Mouse (Mus musculus): ENCODE results near the gene Papss1. TPM values are rescaled to one million over a fixed set of nuclear protein-coding genes. Genes with fewer than 3 reads are reported as not detected.
"Not testable (repeated sequence)": the region's sequence is repeated elsewhere in the genome, so short reads cannot be mapped to it uniquely, and the experiment has no call there.

Papss1 gene
- polyA plus RNA-seq (2015; fragmentation: Nextera tagmentation; extraction: Ambion mirVana), result 101 TPM in 2 replicates

- H3K9me3 ChIP-seq, result no peaks in the 10 kb centered on the region
- peaks cover 9% of the 10 kb centered on the region; the same call in 1 of the 2 replicates for H3K36me3 ChIP-seq
- peak within 1 kb of the TSS; percentile 90 for H3K27ac ChIP-seq
- no peaks in the 10 kb centered on the region for H3K27me3 ChIP-seq
- ATAC-seq, result peak; percentile 99
- under 1% methylated on average over 69 of the region's 73 CpGs for WGBS
- H3K4me2 ChIP-seq (replicated peaks), result peak within 1 kb of the TSS; percentile 60
- peaks cover 18% of the 10 kb centered on the region for H3K4me1 ChIP-seq (replicated peaks)
- peak within 1 kb of the TSS; percentile 66 for H3K4me3 ChIP-seq (replicated peaks)
- H3K9ac ChIP-seq (replicated peaks), result peak within 1 kb of the TSS; percentile 82
Measured at GRCm38 (mm10) chr3:131564430-131565256, at the start of gene Papss1. Gene Papss1, plus strand, starts transcription at chr3:131564768.

- 85% methylated on average over 7 of the region's 7 CpGs for WGBS
- no peaks in the 10 kb centered on the region for H3K9me3 ChIP-seq
- no peak overlapping the region for H3K9ac ChIP-seq (replicated peaks)
- H3K4me2 ChIP-seq (replicated peaks), result no peak overlapping the region
- no peak overlapping the region for H3K4me3 ChIP-seq (replicated peaks)
- no peaks in the 10 kb centered on the region for H3K27me3 ChIP-seq
- H3K4me1 ChIP-seq (replicated peaks), result no peaks in the 10 kb centered on the region
- no peak for ATAC-seq
- no peaks in the 10 kb centered on the region for H3K36me3 ChIP-seq
- H3K27ac ChIP-seq, result no peak overlapping the region
Measured at GRCm38 (mm10) chr3:131516332-131516999, 48.1 kb upstream of the Papss1 start.

- WGBS, result 74% methylated on average over 6 of the region's 6 CpGs
- H3K4me3 ChIP-seq (replicated peaks), result no peak overlapping the region
- H3K4me2 ChIP-seq (replicated peaks), result no peak overlapping the region
- ATAC-seq, result no peak
- H3K9me3 ChIP-seq, result no peaks in the 10 kb centered on the region
- H3K36me3 ChIP-seq, result no peaks in the 10 kb centered on the region
- H3K27ac ChIP-seq, result no peak overlapping the region
- no peaks in the 10 kb centered on the region for H3K4me1 ChIP-seq (replicated peaks)
- no peaks in the 10 kb centered on the region for H3K27me3 ChIP-seq
- H3K9ac ChIP-seq (replicated peaks), result no peak overlapping the region
Measured at GRCm38 (mm10) chr3:131517756-131518155, 46.8 kb upstream of the Papss1 start.

- no peak for ATAC-seq
- Histone ChIP-seq H3K27ac (no peak overlapping the region), H3K4me1 (replicated peaks) (no peaks in the 10 kb centered on the region), H3K9ac (replicated peaks) (no peak overlapping the region), H3K9me3 (no peaks in the 10 kb centered on the region), H3K36me3 (no peaks in the 10 kb centered on the region), H3K4me3 (replicated peaks) (no peak overlapping the region), H3K4me2 (replicated peaks) (no peak overlapping the region), H3K27me3 (no peaks in the 10 kb centered on the region)
- WGBS, result 63% methylated on average over 4 of the region's 4 CpGs
Measured at GRCm38 (mm10) chr3:131521206-131521605, 43.4 kb upstream of the Papss1 start.

- Histone ChIP-seq H3K27ac (no peak overlapping the region), H3K9me3 (no peaks in the 10 kb centered on the region), H3K4me2 (replicated peaks) (no peak overlapping the region), H3K4me1 (replicated peaks) (no peaks in the 10 kb centered on the region), H3K36me3 (no peaks in the 10 kb centered on the region), H3K27me3 (no peaks in the 10 kb centered on the region), H3K4me3 (replicated peaks) (no peak overlapping the region), H3K9ac (replicated peaks) (no peak overlapping the region)
- no peak for ATAC-seq
- WGBS, result 85% methylated on average over 7 of the region's 7 CpGs
Measured at GRCm38 (mm10) chr3:131522243-131522642, 42.3 kb upstream of the Papss1 start.

- Histone ChIP-seq H3K27me3 (no peaks in the 10 kb centered on the region), H3K4me1 (replicated peaks) (no peaks in the 10 kb centered on the region), H3K9ac (replicated peaks) (no peak overlapping the region), H3K9me3 (no peaks in the 10 kb centered on the region), H3K4me2 (replicated peaks) (no peak overlapping the region), H3K27ac (no peak overlapping the region), H3K4me3 (replicated peaks) (no peak overlapping the region), H3K36me3 (no peaks in the 10 kb centered on the region)
- no peak for ATAC-seq
- 85% methylated on average over 9 of the region's 9 CpGs for WGBS
Measured at GRCm38 (mm10) chr3:131523749-131524148, 40.8 kb upstream of the Papss1 start.

GRCm38 (mm10) chr3:131524210-131524609 is 40.4 kb upstream of the Papss1 start:
- WGBS, result 77% methylated on average over 5 of the region's 5 CpGs
- no peaks in the 10 kb centered on the region for H3K9me3 ChIP-seq
- ATAC-seq, result no peak

GRCm38 (mm10) chr3:131524779-131525178 is 39.8 kb upstream of the Papss1 start:
- Histone ChIP-seq H3K4me1 (replicated peaks) (no peaks in the 10 kb centered on the region), H3K27me3 (no peaks in the 10 kb centered on the region), H3K36me3 (no peaks in the 10 kb centered on the region), H3K27ac (no peak overlapping the region), H3K9ac (replicated peaks) (no peak overlapping the region), H3K9me3 (no peaks in the 10 kb centered on the region), H3K4me3 (replicated peaks) (no peak overlapping the region), H3K4me2 (replicated peaks) (no peak overlapping the region)
- 20% methylated on average over 11 of the region's 11 CpGs for WGBS
- no peak for ATAC-seq

More at GRCm38 (mm10) chr3:131524210-131524609, 40.4 kb upstream of the Papss1 start:
- Histone ChIP-seq H3K9ac (replicated peaks) (no peak overlapping the region), H3K4me1 (replicated peaks) (no peaks in the 10 kb centered on the region), H3K27me3 (no peaks in the 10 kb centered on the region), H3K27ac (no peak overlapping the region), H3K36me3 (no peaks in the 10 kb centered on the region), H3K4me3 (replicated peaks) (no peak overlapping the region), H3K4me2 (replicated peaks) (no peak overlapping the region)

GRCm38 (mm10) chr3:131525229-131525628 is 39.3 kb upstream of the Papss1 start:
- Histone ChIP-seq H3K36me3 (no peaks in the 10 kb centered on the region), H3K9ac (replicated peaks) (no peak overlapping the region), H3K27me3 (no peaks in the 10 kb centered on the region), H3K27ac (no peak overlapping the region), H3K4me1 (replicated peaks) (no peaks in the 10 kb centered on the region), H3K4me2 (replicated peaks) (no peak overlapping the region), H3K4me3 (replicated peaks) (no peak overlapping the region), H3K9me3 (no peaks in the 10 kb centered on the region)
- no peak for ATAC-seq
- 87% methylated on average over 3 of the region's 3 CpGs for WGBS

- H3K27me3 ChIP-seq, result no peaks in the 10 kb centered on the region
- no peak overlapping the region for H3K4me2 ChIP-seq (replicated peaks)
- H3K4me3 ChIP-seq (replicated peaks), result no peak overlapping the region
- H3K9ac ChIP-seq (replicated peaks), result no peak overlapping the region
- no peaks in the 10 kb centered on the region for H3K4me1 ChIP-seq (replicated peaks)
- no peaks in the 10 kb centered on the region for H3K36me3 ChIP-seq
- WGBS, result 94% methylated on average over 13 of the region's 13 CpGs
- no peaks in the 10 kb centered on the region for H3K9me3 ChIP-seq
- H3K27ac ChIP-seq, result no peak overlapping the region
- ATAC-seq, result no peak
Measured at GRCm38 (mm10) chr3:131541244-131541942, 23.2 kb upstream of the Papss1 start.

GRCm38 (mm10) chr3:131547562-131547961 is 17.0 kb upstream of the Papss1 start:
- H3K4me2 ChIP-seq (replicated peaks); H3K4me3 ChIP-seq (replicated peaks); H3K9ac ChIP-seq (replicated peaks); H3K36me3 ChIP-seq; H3K27ac ChIP-seq; ATAC-seq; H3K27me3 ChIP-seq; H3K4me1 ChIP-seq (replicated peaks); H3K9me3 ChIP-seq: not testable (repeated sequence)
- 96% methylated on average over 17 of the region's 17 CpGs for WGBS

- Histone ChIP-seq H3K4me2 (replicated peaks) (no peak overlapping the region), H3K27ac (no peak overlapping the region), H3K4me1 (replicated peaks) (no peaks in the 10 kb centered on the region), H3K4me3 (replicated peaks) (no peak overlapping the region), H3K36me3 (no peaks in the 10 kb centered on the region), H3K27me3 (no peaks in the 10 kb centered on the region), H3K9me3 (no peaks in the 10 kb centered on the region), H3K9ac (replicated peaks) (no peak overlapping the region)
- no peak for ATAC-seq
- 88% methylated on average over 4 of the region's 4 CpGs for WGBS
Measured at GRCm38 (mm10) chr3:131550046-131550445, 14.5 kb upstream of the Papss1 start.

Measured in midbrain, embryonic 13.5 days (tissue).